Mouse (Mus musculus): Measurements from ENCODE around the gene Tubb3. TPM values are rescaled to one million over a fixed set of nuclear protein-coding genes. Genes with fewer than 3 reads are reported as not detected.
"Not testable (repeated sequence)": the region's sequence is repeated elsewhere in the genome, so short reads cannot be mapped to it uniquely, and the experiment has no call there.

Tubb3 gene
- polyA plus RNA-seq, 1 experiment from 2014 or later: 2,090 TPM

DNA sequence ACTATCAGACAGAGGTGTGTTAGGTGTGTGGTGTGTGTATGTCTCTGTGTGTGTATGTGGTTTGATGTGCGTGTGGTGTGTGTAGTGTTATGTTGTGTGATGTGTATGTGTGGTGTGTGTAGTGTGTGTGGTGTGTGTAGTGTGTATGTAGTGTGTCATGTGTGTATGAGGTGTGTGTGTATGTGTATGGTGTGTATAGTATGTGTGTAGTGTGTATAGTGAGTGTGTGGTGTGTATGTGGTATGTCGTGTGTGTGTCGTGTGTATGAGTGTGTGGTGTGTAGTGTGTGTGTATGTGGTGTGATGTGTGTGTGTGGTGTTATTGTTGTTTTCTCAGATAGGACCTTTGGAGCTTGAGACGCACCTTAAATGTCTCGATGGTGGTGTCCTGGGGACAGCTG is 31.1 kb downstream of the Tubb3 start:
- H3K9ac ChIP-seq (ENCODE audit: low read depth, low read length): no peak overlapping the region
- peak; percentile 29; the same call in 1 of the 2 replicates for ATAC-seq
- peaks cover 7% of the 10 kb centered on the region for H3K4me1 ChIP-seq (ENCODE audit: control insufficient read depth, insufficient read depth, low read length)

DNA sequence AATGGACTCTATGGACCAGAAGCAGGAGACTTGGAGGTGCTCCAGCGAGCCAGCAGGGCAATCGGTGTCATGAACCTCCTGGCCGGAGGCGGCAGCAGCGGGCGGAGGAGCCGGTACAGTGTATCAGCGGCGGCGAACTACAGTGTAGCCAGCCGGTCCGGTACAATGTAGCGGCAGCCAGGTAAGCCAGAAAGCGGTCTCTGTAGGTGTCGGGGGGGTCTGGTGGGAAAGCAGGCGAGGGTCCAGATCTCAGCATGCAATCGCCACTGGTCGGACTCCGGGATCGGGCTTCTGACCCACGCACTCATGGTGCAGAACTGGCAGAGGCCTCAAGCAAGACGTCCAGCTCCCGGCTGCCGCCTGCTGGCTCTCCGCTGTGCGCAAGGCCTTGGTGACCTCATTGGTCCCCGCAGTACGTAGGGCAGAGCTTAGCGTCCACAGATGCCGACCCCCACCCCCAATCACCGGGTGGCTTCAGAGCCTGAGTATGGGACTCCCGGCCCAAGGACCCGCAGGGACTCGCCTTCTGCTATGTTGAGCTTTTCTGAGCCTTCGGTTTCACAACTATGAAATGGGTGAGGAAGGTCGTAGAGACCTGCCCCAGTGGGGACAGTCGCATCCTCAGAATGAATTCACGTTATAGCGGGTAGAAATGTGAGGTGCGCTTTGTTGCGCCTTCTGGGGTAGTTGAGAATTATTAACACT is 31.8 kb downstream of the Tubb3 start:
- Histone ChIP-seq H3K9ac (ENCODE audit: low read depth, low read length) (peak overlapping the region; percentile 83), H3K4me3 (ENCODE audit: low read depth, low read length) (peak overlapping the region; percentile 72), H3K9me3 (replicated peaks; ENCODE audit: control insufficient read depth, low read length, poor library complexity, severe bottlenecking) (no peaks in the 10 kb centered on the region), H3K27me3 (ENCODE audit: control insufficient read depth, insufficient read depth, low read depth, low read length) (no peaks in the 10 kb centered on the region), H3K4me2 (ENCODE audit: low read length) (peak overlapping the region; percentile 73), H3K36me3 (ENCODE audit: control insufficient read depth, insufficient read depth, low read length) (0 out of 2 replicates have a peak, but pooled peaks cover 2% of the 10 kb centered on the region), H3K27ac (ENCODE audit: low read length) (peak overlapping the region; percentile 89), H3K4me1 (ENCODE audit: control insufficient read depth, insufficient read depth, low read length) (peaks cover 7% of the 10 kb centered on the region)
- 1% methylated on average over 41 of the region's 41 CpGs for WGBS
- ATAC-seq: peak; percentile 97

More for the DNA sequence above, 31.1 kb downstream of the Tubb3 start:
- Histone ChIP-seq H3K4me2 (ENCODE audit: low read length) (peak overlapping the region; percentile 73; the same call in 1 of the 2 replicates), H3K4me3 (ENCODE audit: low read depth, low read length) (no peak overlapping the region), H3K27ac (ENCODE audit: low read length) (no peak overlapping the region), H3K27me3 (ENCODE audit: control insufficient read depth, insufficient read depth, low read depth, low read length) (no peaks in the 10 kb centered on the region), H3K9me3 (replicated peaks; ENCODE audit: control insufficient read depth, low read length, poor library complexity, severe bottlenecking) (no peaks in the 10 kb centered on the region), H3K36me3 (ENCODE audit: control insufficient read depth, insufficient read depth, low read length) (0 out of 2 replicates have a peak, but pooled peaks cover 2% of the 10 kb centered on the region)
- 88% methylated on average over 5 of the region's 5 CpGs for WGBS

DNA sequence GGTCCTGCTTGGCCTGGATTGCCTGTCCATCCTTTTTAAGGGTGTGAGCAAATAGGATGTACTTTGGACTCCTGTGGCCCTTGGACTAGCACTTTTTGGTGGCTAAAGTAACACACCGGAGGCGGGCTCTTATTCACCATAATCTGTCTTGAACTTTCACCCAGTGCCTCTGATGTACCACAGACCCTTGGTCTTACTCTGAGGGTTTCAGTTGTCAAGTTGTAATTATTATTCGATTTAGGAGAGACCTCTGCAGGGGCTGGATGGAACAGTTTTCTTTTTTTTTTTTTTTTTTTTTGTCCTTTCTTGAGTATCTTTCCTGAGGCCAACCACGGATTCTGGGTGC is 32.3 kb downstream of the Tubb3 start:
- peaks cover 7% of the 10 kb centered on the region for H3K4me1 ChIP-seq (ENCODE audit: control insufficient read depth, insufficient read depth, low read length)
- H3K9ac ChIP-seq (ENCODE audit: low read depth, low read length): peak overlapping the region; percentile 83
- H3K4me3 ChIP-seq (ENCODE audit: low read depth, low read length): peak overlapping the region; percentile 72
- no peaks in the 10 kb centered on the region for H3K27me3 ChIP-seq (ENCODE audit: control insufficient read depth, insufficient read depth, low read depth, low read length)
- H3K27ac ChIP-seq (ENCODE audit: low read length): peak overlapping the region; percentile 89
- WGBS: 25% methylated on average over 4 of the region's 4 CpGs
- no peaks in the 10 kb centered on the region for H3K9me3 ChIP-seq (replicated peaks; ENCODE audit: control insufficient read depth, low read length, poor library complexity, severe bottlenecking)
- H3K36me3 ChIP-seq (ENCODE audit: control insufficient read depth, insufficient read depth, low read length): 0 out of 2 replicates have a peak, but pooled peaks cover 2% of the 10 kb centered on the region
- H3K4me2 ChIP-seq (ENCODE audit: low read length): peak overlapping the region; percentile 73
- no peak; the same call in 1 of the 2 replicates for ATAC-seq

DNA sequence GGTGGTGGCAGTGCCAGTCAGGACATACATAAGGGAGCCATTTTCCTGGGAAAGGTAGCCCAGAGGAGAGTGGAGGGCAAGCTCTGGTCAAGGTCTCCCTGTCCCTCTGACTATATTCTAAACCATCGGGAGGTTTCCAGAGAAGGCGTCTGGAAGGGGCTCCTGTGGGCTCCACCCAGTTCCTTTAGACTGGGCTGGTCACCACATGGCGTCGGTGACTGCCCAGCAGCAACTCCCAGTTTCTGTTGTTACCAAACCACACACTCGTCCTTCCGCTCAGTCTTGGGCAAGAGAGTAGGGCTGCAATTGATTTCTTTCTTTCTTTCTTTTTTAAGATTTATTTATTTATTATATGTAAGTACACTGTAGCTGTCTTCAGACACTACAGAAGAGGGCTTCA is 32.9 kb downstream of the Tubb3 start:
- Histone ChIP-seq H3K9ac (ENCODE audit: low read depth, low read length) (peak overlapping the region; percentile 35; the same call in 1 of the 2 replicates), H3K9me3 (replicated peaks; ENCODE audit: control insufficient read depth, low read length, poor library complexity, severe bottlenecking) (no peaks in the 10 kb centered on the region), H3K4me3 (ENCODE audit: low read depth, low read length) (peak overlapping the region; percentile 72; the same call in 1 of the 2 replicates), H3K27me3 (ENCODE audit: control insufficient read depth, insufficient read depth, low read depth, low read length) (no peaks in the 10 kb centered on the region), H3K36me3 (ENCODE audit: control insufficient read depth, insufficient read depth, low read length) (0 out of 2 replicates have a peak, but pooled peaks cover 4% of the 10 kb centered on the region), H3K27ac (ENCODE audit: low read length) (no peak overlapping the region), H3K4me2 (ENCODE audit: low read length) (peak overlapping the region; percentile 73), H3K4me1 (ENCODE audit: control insufficient read depth, insufficient read depth, low read length) (peaks cover 7% of the 10 kb centered on the region)
- ATAC-seq: no peak
- WGBS: 91% methylated on average over 6 of the region's 6 CpGs

DNA sequence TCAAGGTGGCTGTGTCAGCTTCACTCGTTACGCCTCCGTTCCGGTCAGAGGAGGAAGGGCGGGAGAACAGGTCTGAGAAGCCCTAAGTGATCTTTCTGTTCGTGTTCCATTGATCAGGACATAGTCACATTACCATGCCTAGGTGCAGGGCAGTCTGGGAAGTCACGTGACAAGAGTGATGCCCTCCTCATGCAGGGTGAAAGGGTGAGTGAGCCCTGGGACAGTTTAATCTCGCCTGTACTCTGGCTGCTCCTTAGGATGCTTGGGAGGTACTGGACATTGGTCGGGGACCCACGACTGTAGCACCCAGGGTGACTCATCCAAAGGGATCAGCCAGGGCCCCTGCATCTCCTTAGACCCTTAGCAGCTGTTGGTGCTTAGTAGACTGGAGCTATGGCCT is 34.8 kb downstream of the Tubb3 start:
- Histone ChIP-seq H3K4me3 (ENCODE audit: low read depth, low read length) (no peak overlapping the region), H3K36me3 (ENCODE audit: control insufficient read depth, insufficient read depth, low read length) (peaks cover 4% of the 10 kb centered on the region; the same call in 1 of the 2 replicates), H3K9me3 (replicated peaks; ENCODE audit: control insufficient read depth, low read length, poor library complexity, severe bottlenecking) (no peaks in the 10 kb centered on the region), H3K27me3 (ENCODE audit: control insufficient read depth, insufficient read depth, low read depth, low read length) (no peaks in the 10 kb centered on the region), H3K27ac (ENCODE audit: low read length) (no peak overlapping the region), H3K4me1 (ENCODE audit: control insufficient read depth, insufficient read depth, low read length) (peaks cover 7% of the 10 kb centered on the region), H3K4me2 (ENCODE audit: low read length) (no peak overlapping the region), H3K9ac (ENCODE audit: low read depth, low read length) (no peak overlapping the region)
- no peak for ATAC-seq
- WGBS: 88% methylated on average over 10 of the region's 10 CpGs

DNA sequence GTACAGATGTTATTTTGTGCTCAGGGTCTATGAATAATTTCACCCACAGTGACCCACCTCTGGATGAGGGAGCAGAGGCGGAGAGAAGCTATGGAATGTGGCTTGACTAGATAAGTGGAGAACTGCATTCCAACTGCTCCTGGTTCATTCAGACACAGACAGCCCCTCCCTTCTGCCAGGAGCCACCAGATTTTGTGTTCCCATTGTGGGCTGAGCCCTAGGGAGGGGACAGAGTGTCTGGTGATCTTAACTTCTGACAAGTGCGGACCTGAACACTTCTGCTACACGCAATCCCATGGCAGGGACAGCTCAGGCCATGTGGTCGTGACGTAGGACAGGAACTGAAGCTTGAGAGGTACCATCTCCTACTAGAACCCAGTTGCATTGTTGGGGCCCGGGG is 35.6 kb downstream of the Tubb3 start:
- 93% methylated on average over 6 of the region's 6 CpGs for WGBS
- no peak overlapping the region for H3K4me2 ChIP-seq (ENCODE audit: low read length)
- peaks cover 7% of the 10 kb centered on the region; the same call in 1 of the 2 replicates for H3K36me3 ChIP-seq (ENCODE audit: control insufficient read depth, insufficient read depth, low read length)
- no peak overlapping the region for H3K4me3 ChIP-seq (ENCODE audit: low read depth, low read length)
- no peak for ATAC-seq
- no peak overlapping the region for H3K27ac ChIP-seq (ENCODE audit: low read length)
- H3K27me3 ChIP-seq (ENCODE audit: control insufficient read depth, insufficient read depth, low read depth, low read length): no peaks in the 10 kb centered on the region
- no peak overlapping the region for H3K9ac ChIP-seq (ENCODE audit: low read depth, low read length)
- no peaks in the 10 kb centered on the region for H3K9me3 ChIP-seq (replicated peaks; ENCODE audit: control insufficient read depth, low read length, poor library complexity, severe bottlenecking)
- H3K4me1 ChIP-seq (ENCODE audit: control insufficient read depth, insufficient read depth, low read length): peaks cover 7% of the 10 kb centered on the region

DNA sequence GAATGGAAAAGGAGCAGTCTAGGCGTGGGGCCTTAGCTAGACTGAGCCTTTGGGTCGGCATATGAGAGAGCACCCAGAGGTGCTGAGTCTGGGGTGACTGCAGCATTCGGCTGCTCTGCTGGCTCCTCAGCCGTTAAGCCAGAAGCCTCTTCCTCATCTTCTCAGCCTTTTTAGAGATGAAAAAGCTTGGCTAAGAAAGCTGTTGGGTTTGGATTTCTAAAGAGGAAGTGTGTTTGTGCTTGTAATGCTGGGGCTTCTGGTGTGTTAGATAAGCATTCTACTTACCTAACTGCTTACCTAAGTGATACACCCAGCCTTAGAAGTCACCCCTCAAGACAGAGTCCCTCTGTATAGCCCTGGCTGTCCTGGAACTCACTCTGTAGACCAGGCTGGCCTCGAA is 39.6 kb downstream of the Tubb3 start:
- ATAC-seq: no peak
- H3K27me3 ChIP-seq (ENCODE audit: control insufficient read depth, insufficient read depth, low read depth, low read length): no peaks in the 10 kb centered on the region
- H3K36me3 ChIP-seq (ENCODE audit: control insufficient read depth, insufficient read depth, low read length): peaks cover 33% of the 10 kb centered on the region
- WGBS: 92% methylated on average over 5 of the region's 5 CpGs
- H3K9ac ChIP-seq (ENCODE audit: low read depth, low read length): no peak overlapping the region
- no peak overlapping the region for H3K4me2 ChIP-seq (ENCODE audit: low read length)
- H3K9me3 ChIP-seq (replicated peaks; ENCODE audit: control insufficient read depth, low read length, poor library complexity, severe bottlenecking): no peaks in the 10 kb centered on the region
- H3K4me1 ChIP-seq (ENCODE audit: control insufficient read depth, insufficient read depth, low read length): no peaks in the 10 kb centered on the region
- no peak overlapping the region for H3K4me3 ChIP-seq (ENCODE audit: low read depth, low read length)
- no peak overlapping the region for H3K27ac ChIP-seq (ENCODE audit: low read length)

DNA sequence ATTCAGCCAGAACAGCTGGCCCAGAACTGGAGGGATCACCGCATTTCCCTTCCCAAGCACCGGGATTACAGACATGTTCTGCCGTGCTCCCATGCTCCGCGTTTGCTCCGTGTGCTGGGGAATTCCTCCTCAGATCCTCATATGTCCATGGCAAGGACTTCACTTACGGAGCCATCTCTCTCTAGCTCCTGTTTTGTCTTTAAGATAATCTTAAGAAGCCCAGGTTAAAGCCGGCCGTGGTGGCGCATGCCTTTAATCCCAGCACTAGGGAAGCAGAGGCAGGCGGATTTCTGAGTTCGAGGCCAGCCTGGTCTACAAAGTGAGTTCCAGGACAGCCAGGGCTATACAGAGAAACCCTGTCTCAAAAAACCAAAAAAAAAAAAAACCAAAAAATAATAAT is 40.5 kb downstream of the Tubb3 start:
- not testable (repeated sequence) for H3K9ac ChIP-seq (ENCODE audit: low read depth, low read length); H3K4me2 ChIP-seq (ENCODE audit: low read length); H3K27me3 ChIP-seq (ENCODE audit: control insufficient read depth, insufficient read depth, low read depth, low read length); H3K27ac ChIP-seq (ENCODE audit: low read length); H3K4me1 ChIP-seq (ENCODE audit: control insufficient read depth, insufficient read depth, low read length); ATAC-seq; H3K9me3 ChIP-seq (replicated peaks; ENCODE audit: control insufficient read depth, low read length, poor library complexity, severe bottlenecking); H3K4me3 ChIP-seq (ENCODE audit: low read depth, low read length)
- peaks cover 38% of the 10 kb centered on the region for H3K36me3 ChIP-seq (ENCODE audit: control insufficient read depth, insufficient read depth, low read length)
- 95% methylated on average over 12 of the region's 12 CpGs for WGBS

DNA sequence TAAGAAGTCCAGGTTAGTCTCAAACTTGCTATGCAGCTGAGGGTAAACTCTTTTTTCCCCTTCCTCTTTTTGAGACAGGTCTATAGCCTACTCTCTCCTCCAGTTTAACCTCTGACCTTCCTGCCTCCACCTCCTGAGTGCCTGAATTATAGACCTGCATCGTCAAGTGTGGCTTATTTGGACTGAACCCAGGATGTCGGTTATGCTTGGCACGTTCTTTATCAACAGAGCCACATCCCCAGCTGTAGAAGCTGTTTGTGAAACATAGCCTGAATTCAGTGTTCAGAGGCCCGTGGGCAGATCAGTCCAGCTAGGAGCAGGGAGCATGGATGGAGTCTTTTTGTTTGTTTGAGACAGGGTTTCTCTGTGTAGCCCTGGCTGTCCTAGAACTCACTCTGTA is 40.9 kb downstream of the Tubb3 start:
- H3K9ac ChIP-seq (ENCODE audit: low read depth, low read length): no peak overlapping the region
- no peak overlapping the region for H3K27ac ChIP-seq (ENCODE audit: low read length)
- H3K4me1 ChIP-seq (ENCODE audit: control insufficient read depth, insufficient read depth, low read length): no peaks in the 10 kb centered on the region
- H3K9me3 ChIP-seq (replicated peaks; ENCODE audit: control insufficient read depth, low read length, poor library complexity, severe bottlenecking): no peaks in the 10 kb centered on the region
- no peaks in the 10 kb centered on the region for H3K27me3 ChIP-seq (ENCODE audit: control insufficient read depth, insufficient read depth, low read depth, low read length)
- no peak overlapping the region for H3K4me3 ChIP-seq (ENCODE audit: low read depth, low read length)
- WGBS: 87% methylated on average over 4 of the region's 4 CpGs
- H3K36me3 ChIP-seq (ENCODE audit: control insufficient read depth, insufficient read depth, low read length): peaks cover 38% of the 10 kb centered on the region
- no peak for ATAC-seq
- no peak overlapping the region for H3K4me2 ChIP-seq (ENCODE audit: low read length)
